Mouse (Mus musculus) c-Kit-negative CD71-positive TER-119-positive erythroid progenitor cells, embryonic 14.5 days (primary cell): ENCODE results near the gene Card10.
"Not testable (repeated sequence)": the region's sequence is repeated elsewhere in the genome, so short reads cannot be mapped to it uniquely, and the experiment has no call there.

ENCODE experiments used
- DNase-seq: peaks from one replicate; pipeline ENCODE4 v3.0.0-alpha.2; 2013; ENCODE audit warnings: low read depth, low spot score

Card10 gene

GRCm38 (mm10) chr15:78802776-78803391 is at the start of gene Card10:
Gene Card10, minus strand, starts transcription at chr15:78803042.
- DNase-seq = no peak

GRCm38 (mm10) chr15:78851505-78852153 is 48.8 kb upstream of the Card10 start:
- peak; percentile 90 for DNase-seq

- no peak for DNase-seq
Observed at GRCm38 (mm10) chr15:78850944-78851343, 48.1 kb upstream of the Card10 start.

- no peak for DNase-seq
Observed at GRCm38 (mm10) chr15:78850059-78850824, 47.4 kb upstream of the Card10 start.

GRCm38 (mm10) chr15:78849485-78849884 is 46.6 kb upstream of the Card10 start:
- no peak for DNase-seq

- DNase-seq = peak; percentile 66
Observed at GRCm38 (mm10) chr15:78848467-78848866, 45.6 kb upstream of the Card10 start.

- DNase-seq = not testable (repeated sequence)
Observed at GRCm38 (mm10) chr15:78846805-78847204, 44.0 kb upstream of the Card10 start.

GRCm38 (mm10) chr15:78846352-78846751 is 43.5 kb upstream of the Card10 start:
- no peak for DNase-seq

GRCm38 (mm10) chr15:78845867-78846266 is 43.0 kb upstream of the Card10 start:
- DNase-seq = no peak

- DNase-seq = no peak
Observed at GRCm38 (mm10) chr15:78845321-78845720, 42.5 kb upstream of the Card10 start.

GRCm38 (mm10) chr15:78844791-78845190 is 41.9 kb upstream of the Card10 start:
- no peak for DNase-seq

- DNase-seq = no peak
Observed at GRCm38 (mm10) chr15:78843581-78844469, 41.0 kb upstream of the Card10 start.

GRCm38 (mm10) chr15:78842371-78843163 is 39.7 kb upstream of the Card10 start, which contains the start of gene Cdc42ep1:
Gene Cdc42ep1, plus strand, starts transcription at chr15:78842624.
- DNase-seq = no peak

- no peak for DNase-seq
Observed at GRCm38 (mm10) chr15:78841161-78841790, 38.4 kb upstream of the Card10 start.

GRCm38 (mm10) chr15:78840751-78841150 is 37.9 kb upstream of the Card10 start:
- no peak for DNase-seq

- DNase-seq = no peak
Observed at GRCm38 (mm10) chr15:78840241-78840640, 37.4 kb upstream of the Card10 start.

- DNase-seq = no peak
Observed at GRCm38 (mm10) chr15:78839744-78840143, 36.9 kb upstream of the Card10 start.

GRCm38 (mm10) chr15:78836086-78836621 is 33.3 kb upstream of the Card10 start:
- no peak for DNase-seq

- DNase-seq = no peak
Observed at GRCm38 (mm10) chr15:78835200-78836085, 32.6 kb upstream of the Card10 start.
